Mouse (Mus musculus) lung, postnatal 0 days (tissue): ENCODE data around the gene Arpc2. TPM values are rescaled to one million over a fixed set of nuclear protein-coding genes. Genes with fewer than 3 reads are reported as not detected.

ENCODE experiments used
- ATAC-seq: fragments of 200-750 bp; cut with Nextera tagmentation; 2 replicates; pipeline ENCODE4 v1.8.0; 2017; ENCODE audit warnings: moderate library complexity
- DNase-seq: peaks from one replicate; pipeline ENCODE4 v3.0.0-alpha.2; 2016; ENCODE audit warnings: low spot score
- H3K27ac ChIP-seq: fragments of 300-500 bp; sonication (generic); 2 replicates; pipeline ENCODE4 v1.5.1; 2014; ENCODE audit warnings: antibody characterized with exemption, mild to moderate bottlenecking, low read length, mixed read lengths
- H3K27me3 ChIP-seq: fragments of 300-500 bp; sonication (generic); replicated peaks from 2 replicates; pipeline ENCODE4 v1.6.1; 2014; ENCODE audit warnings: low read length, mixed read lengths; ENCODE audit not compliant: insufficient read depth
- H3K36me3 ChIP-seq: fragments of 300-500 bp; sonication (generic); 2 replicates; pipeline ENCODE4 v1.6.1; 2014; ENCODE audit warnings: low read length, mixed read lengths; ENCODE audit not compliant: insufficient read depth
- H3K4me1 ChIP-seq: fragments of 300-500 bp; sonication (generic); 2 replicates; pipeline ENCODE4 v1.6.1; 2014; ENCODE audit warnings: antibody characterized with exemption, low read depth, low read length, mixed read lengths; ENCODE audit not compliant: insufficient read depth
- H3K4me2 ChIP-seq: fragments of 300-500 bp; sonication (generic); replicated peaks from 2 replicates; pipeline ENCODE4 v1.6.1; 2014; ENCODE audit warnings: low read depth, mild to moderate bottlenecking, low read length, moderate library complexity, mixed read lengths
- H3K4me3 ChIP-seq: fragments of 300-500 bp; sonication (generic); 2 replicates; pipeline ENCODE4 v1.5.1; 2014; ENCODE audit warnings: low read depth, low read length
- H3K9ac ChIP-seq: fragments of 300-500 bp; sonication (generic); replicated peaks from 2 replicates; pipeline ENCODE4 v1.6.1; 2014; ENCODE audit warnings: low read depth, mild to moderate bottlenecking
- H3K9me3 ChIP-seq: fragments of 300-500 bp; sonication (generic); 2 replicates; pipeline ENCODE4 v1.6.1; 2016; ENCODE audit warnings: low read length, mixed read lengths
- CTCF ChIP-seq: IDR thresholded peaks from 2 replicates; pipeline ENCODE4 v1.5.1; 2016; ENCODE audit warnings: antibody characterized with exemption, mild to moderate bottlenecking
- EP300 ChIP-seq: IDR thresholded peaks from 2 replicates; pipeline ENCODE4 v1.6.1; 2016; ENCODE audit warnings: antibody characterized with exemption, mild to moderate bottlenecking, control low read depth
- WGBS: fragments of 180-500 bp; shearing (Covaris S2); extraction: QIAGEN DNeasy Blood & Tissue Kit; methylation state at CpG from one replicate; pipeline ENCODE4 v1.1.7; 2014; 5-methylcytosine and 5-hydroxymethylcytosine counted together
- polyA plus RNA-seq: library from polyadenylated mRNA; unstranded; fragments of >200 nt; fragmentation: Nextera tagmentation; extraction: Ambion mirVana; gene quantifications from 2 replicates; pipeline ENCODE4 v1.2.1, GENCODE M21; 2015

Gene Arpc2
- polyA plus RNA-seq, 1 experiment from 2014 or later, result 465 TPM

DNA sequence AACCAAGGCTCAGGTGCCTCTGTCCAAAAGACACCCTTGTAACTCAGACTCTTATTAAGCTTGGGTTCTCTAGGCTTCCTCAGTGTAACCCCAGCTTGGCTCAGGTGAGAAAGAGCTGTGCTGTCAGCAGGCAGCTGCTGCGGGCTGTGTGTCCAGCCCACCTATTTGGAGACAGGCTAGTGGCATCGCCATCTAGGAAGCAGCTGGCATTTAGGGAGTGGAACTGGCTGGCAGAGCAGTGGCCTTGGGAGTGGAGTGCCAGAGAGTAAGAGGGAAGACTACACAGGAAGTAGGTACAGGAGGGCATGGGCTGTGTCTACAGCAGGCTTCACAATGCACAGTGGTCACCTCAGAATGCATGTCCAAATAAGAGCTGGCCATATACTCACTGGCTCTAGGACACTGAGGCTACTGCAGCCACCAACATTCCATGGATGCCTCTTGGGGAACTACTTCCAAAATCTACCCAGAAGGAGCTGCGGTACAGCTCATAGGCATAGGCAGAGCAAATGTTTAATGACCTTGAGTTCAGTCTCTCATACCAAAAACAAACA, 58.3 kb downstream of the Arpc2 start:
- Histone ChIP-seq H3K4me2 (no peak overlapping the region), H3K27me3 (no peaks in the 10 kb centered on the region), H3K9me3 (no peaks in the 10 kb centered on the region), H3K36me3 (peaks cover 29% of the 10 kb centered on the region; the same call in 1 of the 2 replicates), H3K4me3 (no peak overlapping the region), H3K9ac (no peak overlapping the region), H3K4me1 (peaks cover 57% of the 10 kb centered on the region), H3K27ac (peak overlapping the region; percentile 75)
- 61% methylated on average over 3 of the region's 3 CpGs for WGBS
- DNase-seq (no peak), ATAC-seq (no peak)
- TF ChIP-seq CTCF, result no peak
- TF ChIP-seq EP300, result no peak

DNA sequence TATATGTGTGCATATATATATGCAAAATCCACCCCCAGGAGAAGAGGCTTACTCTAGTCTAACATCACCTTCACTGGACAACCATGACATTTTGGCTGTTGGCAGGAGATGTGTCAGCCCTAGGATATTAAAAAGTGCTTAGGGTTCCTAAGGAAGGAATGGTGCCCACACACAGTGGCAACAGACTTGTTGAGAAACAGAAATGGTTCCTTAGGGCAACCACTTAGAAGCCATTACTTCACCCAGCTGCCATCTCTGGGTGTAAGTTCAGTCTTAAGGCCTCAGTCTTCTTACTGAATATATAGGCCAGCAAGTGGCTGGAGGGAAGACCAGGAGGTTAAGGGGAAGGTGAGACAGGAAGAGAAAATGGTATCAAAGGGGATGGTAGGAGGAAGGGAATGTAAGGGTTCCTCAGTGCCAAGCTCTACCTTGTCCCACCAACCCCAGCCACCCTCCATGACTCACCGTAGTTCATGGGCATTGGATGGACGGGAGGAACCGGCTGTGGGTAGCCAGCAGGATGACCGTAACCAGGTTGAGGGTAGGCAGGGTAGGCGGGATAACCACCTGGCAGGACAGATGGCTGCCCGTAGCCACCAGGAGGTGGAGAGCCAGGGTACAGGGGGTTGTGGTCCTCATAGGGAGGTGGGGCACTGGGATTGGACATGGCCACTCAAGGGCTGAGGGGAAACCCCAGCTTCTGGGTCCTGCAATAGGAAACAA, 59.0 kb downstream of the Arpc2 start:
- Histone ChIP-seq H3K27me3 (no peaks in the 10 kb centered on the region), H3K4me2 (peak overlapping the region; percentile 59), H3K27ac (peak overlapping the region; percentile 99), H3K4me1 (peaks cover 63% of the 10 kb centered on the region), H3K9me3 (no peaks in the 10 kb centered on the region), H3K9ac (no peak overlapping the region), H3K36me3 (peaks cover 25% of the 10 kb centered on the region; the same call in 1 of the 2 replicates), H3K4me3 (no peak overlapping the region)
- no peak for DNase-seq
- TF ChIP-seq EP300, result no peak
- TF ChIP-seq CTCF, result peak; percentile 22
- WGBS, result 64% methylated on average over 6 of the region's 6 CpGs
- no peak for ATAC-seq

GRCm38 (mm10) chr1:74295456-74296171, 59.7 kb downstream of the Arpc2 start:
- WGBS, result 2% methylated on average over 9 of the region's 9 CpGs
- peak; percentile 88 for ATAC-seq
- H3K4me1 ChIP-seq, result peaks cover 66% of the 10 kb centered on the region
- peak overlapping the region; percentile 59 for H3K4me2 ChIP-seq
- H3K27ac ChIP-seq, result peak overlapping the region; percentile 99
- DNase-seq, result peak; percentile 99
- no peaks in the 10 kb centered on the region for H3K27me3 ChIP-seq
- peaks cover 25% of the 10 kb centered on the region; the same call in 1 of the 2 replicates for H3K36me3 ChIP-seq
- H3K9me3 ChIP-seq, result no peaks in the 10 kb centered on the region
- peak overlapping the region; percentile 35; the same call in 1 of the 2 replicates for H3K9ac ChIP-seq
- peak overlapping the region; percentile 16 for H3K4me3 ChIP-seq
- TF ChIP-seq CTCF (no peak; the same call in 1 of the 2 replicates), EP300 (peak; percentile 97)

- Histone ChIP-seq H3K27me3 (no peaks in the 10 kb centered on the region), H3K27ac (peak overlapping the region; percentile 99), H3K9me3 (no peaks in the 10 kb centered on the region), H3K4me1 (peaks cover 72% of the 10 kb centered on the region), H3K9ac (peak overlapping the region; percentile 26; the same call in 1 of the 2 replicates), H3K4me2 (peak overlapping the region; percentile 59), H3K36me3 (peaks cover 22% of the 10 kb centered on the region; the same call in 1 of the 2 replicates), H3K4me3 (peak overlapping the region; percentile 16)
- TF ChIP-seq EP300 (no peak), CTCF (no peak)
- DNase-seq (no peak), ATAC-seq (no peak)
- WGBS, result 27% methylated on average over 6 of the region's 6 CpGs
These were observed 60.6 kb downstream of the Arpc2 start for GRCm38 (mm10) chr1:74296477-74296876.

- ATAC-seq (peak; percentile 22), DNase-seq (peak; percentile 87)
- H3K27me3 ChIP-seq, result no peaks in the 10 kb centered on the region
- H3K4me3 ChIP-seq, result no peak overlapping the region
- TF ChIP-seq CTCF, result no peak
- TF ChIP-seq EP300, result peak; percentile 70
- peak overlapping the region; percentile 59; the same call in 1 of the 2 replicates for H3K4me2 ChIP-seq
- no peaks in the 10 kb centered on the region for H3K9me3 ChIP-seq
- peaks cover 79% of the 10 kb centered on the region for H3K4me1 ChIP-seq
- 0 out of 2 replicates have a peak overlapping the region, but pooled peaks have one; percentile 26 for H3K9ac ChIP-seq
- peaks cover 16% of the 10 kb centered on the region; the same call in 1 of the 2 replicates for H3K36me3 ChIP-seq
- H3K27ac ChIP-seq, result peak overlapping the region; percentile 99
- 75% methylated on average over 1 of the region's 3 CpGs for WGBS
These were observed 61.4 kb downstream of the Arpc2 start for GRCm38 (mm10) chr1:74297269-74297668.

DNA sequence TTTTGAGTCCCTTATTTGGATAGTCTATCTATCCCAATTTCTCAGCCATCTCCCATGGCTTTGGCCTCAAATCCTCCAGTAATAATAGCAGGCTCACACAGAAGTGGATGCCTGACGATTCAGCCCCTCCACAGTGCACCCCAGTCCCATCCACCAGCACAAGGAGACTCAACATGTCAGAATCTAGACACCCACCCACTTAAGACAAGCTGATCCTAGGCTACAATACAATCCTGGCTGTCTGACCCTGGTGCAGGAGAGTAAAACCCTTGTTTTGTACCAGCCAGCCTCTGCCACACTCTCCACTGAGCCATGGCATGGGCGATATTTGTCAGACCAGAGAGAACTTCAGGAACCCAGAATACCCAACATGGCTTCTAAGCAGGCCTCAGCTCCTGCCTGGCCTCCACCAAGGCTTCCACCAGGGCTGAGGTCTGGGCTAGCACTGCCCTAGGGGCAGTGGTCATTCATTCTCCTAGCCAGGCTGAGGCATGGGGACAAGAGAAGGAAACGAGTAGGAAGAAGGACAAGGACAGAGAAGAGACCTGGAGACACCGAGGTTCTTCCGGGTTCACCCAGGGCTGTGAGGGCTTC, 62.4 kb downstream of the Arpc2 start:
- TF ChIP-seq EP300, result no peak
- TF ChIP-seq CTCF, result no peak
- no peak for ATAC-seq
- H3K4me2 ChIP-seq, result no peak overlapping the region
- peak overlapping the region; percentile 99 for H3K27ac ChIP-seq
- peaks cover 88% of the 10 kb centered on the region for H3K4me1 ChIP-seq
- 0 out of 2 replicates have a peak, but pooled peaks cover 7% of the 10 kb centered on the region for H3K36me3 ChIP-seq
- no peak overlapping the region for H3K4me3 ChIP-seq
- H3K9ac ChIP-seq, result 0 out of 2 replicates have a peak overlapping the region, but pooled peaks have one; percentile 20
- H3K9me3 ChIP-seq, result no peaks in the 10 kb centered on the region
- DNase-seq, result no peak
- 59% methylated on average over 5 of the region's 5 CpGs for WGBS
- no peaks in the 10 kb centered on the region for H3K27me3 ChIP-seq
